Mouse (Mus musculus) spleen, adult 12 weeks (tissue): ENCODE results near the gene Lix1.
"Not testable (repeated sequence)": the region's sequence is repeated elsewhere in the genome, so short reads cannot be mapped to it uniquely, and the experiment has no call there.

ENCODE experiments used
- DNase-seq: peaks from one replicate; pipeline ENCODE4 v3.0.0; 2022; ENCODE audit warnings: low spot score

Gene Lix1

GRCm38 (mm10) chr17:17496234-17496633 is 93.8 kb downstream of the Lix1 start:
- DNase-seq, result not testable (repeated sequence)

DNA sequence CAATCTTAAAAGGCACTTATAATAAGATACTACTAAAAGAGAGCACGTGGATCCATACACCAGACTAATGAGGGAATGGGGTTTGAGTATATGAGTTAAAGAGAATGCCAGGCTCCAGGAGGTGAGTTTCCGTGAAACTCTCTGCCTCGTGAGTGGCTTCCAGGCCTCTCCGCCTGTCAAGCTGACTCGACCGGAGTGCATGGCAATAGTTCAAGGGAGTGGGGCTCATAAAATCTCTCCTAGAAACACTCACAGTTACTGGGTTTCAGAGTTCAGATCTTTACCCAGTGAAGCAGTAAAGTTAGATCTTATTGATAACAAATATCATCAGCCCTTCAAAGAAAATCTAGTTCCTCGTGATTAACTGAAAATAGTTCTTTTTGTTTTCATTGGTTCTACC is 94.3 kb downstream of the Lix1 start:
- DNase-seq, result no peak

GRCm38 (mm10) chr17:17498848-17499247 is 96.4 kb downstream of the Lix1 start:
- no peak for DNase-seq

DNA sequence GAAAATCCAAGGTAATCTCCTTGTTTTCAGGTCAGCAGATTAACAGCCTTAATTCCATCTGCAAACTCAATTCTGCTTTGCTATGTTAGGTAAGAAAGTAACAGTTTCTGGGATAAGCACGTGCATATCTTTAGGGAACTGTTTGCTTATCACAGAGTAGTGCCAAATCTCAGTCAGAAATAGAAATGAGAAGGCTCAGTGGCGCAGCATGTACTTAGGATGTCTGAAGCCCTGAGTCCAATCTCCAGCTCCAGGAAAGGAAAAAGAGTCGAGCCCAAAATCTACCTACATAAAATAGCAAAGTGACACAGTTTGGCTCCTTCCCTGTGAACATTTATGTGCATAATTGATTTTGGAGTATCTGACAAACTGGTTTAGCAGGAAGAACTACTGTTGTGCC is 96.8 kb downstream of the Lix1 start:
- DNase-seq, result no peak

- DNase-seq, result no peak
Measured at GRCm38 (mm10) chr17:17506677-17507076, 104.2 kb downstream of the Lix1 start.
